Mouse (Mus musculus): ENCODE measurements at regions not wholly inside any gene's neighbourhood (a gene's known extent, or its start where the extent isn't known, plus 50 kb on each side); places are given as distances from the start of the nearest gene placed in this dataset.

GRCm38 (mm10) chr6:51270216-51271127, 162.0 kb upstream of the Nfe2l3 start:
- in situ Hi-C loops (cut with MboI; ENCODE audit: low pct_unique_long_range_greater_than_20kb in 1 of 2, low sequenced_read_pairs in 2 of 2, unreplicated experiment in 1 of 2) = no loop called here

DNA sequence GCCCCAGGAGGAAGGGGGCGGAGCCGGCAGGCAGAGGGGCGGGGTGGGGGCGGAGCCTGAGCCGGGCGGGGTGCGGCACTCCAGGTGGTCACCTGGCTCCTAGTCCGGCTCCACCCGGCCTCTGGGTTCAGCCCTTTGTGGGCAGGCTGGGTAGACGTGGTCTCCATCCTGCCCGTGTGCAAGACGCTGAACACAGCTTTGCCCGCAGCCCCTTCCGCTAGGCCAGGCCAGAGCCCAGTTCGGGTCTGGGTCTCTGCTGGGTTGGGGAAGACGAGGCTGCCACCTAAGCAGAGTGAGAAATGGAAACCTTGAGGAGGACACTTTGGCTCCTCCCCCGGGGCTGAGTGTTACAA, 161.4 kb upstream of the Nfe2l3 start:
- in situ Hi-C loops (cut with MboI; ENCODE audit: low pct_unique_long_range_greater_than_20kb in 1 of 2, low sequenced_read_pairs in 2 of 2, unreplicated experiment in 1 of 2) = no loop called here

- in situ Hi-C loops (cut with MboI; ENCODE audit: low pct_unique_long_range_greater_than_20kb in 1 of 2, low sequenced_read_pairs in 2 of 2, unreplicated experiment in 1 of 2) = no loop called here
These were observed 160.2 kb upstream of the Nfe2l3 start for GRCm38 (mm10) chr6:51272136-51272736.

DNA sequence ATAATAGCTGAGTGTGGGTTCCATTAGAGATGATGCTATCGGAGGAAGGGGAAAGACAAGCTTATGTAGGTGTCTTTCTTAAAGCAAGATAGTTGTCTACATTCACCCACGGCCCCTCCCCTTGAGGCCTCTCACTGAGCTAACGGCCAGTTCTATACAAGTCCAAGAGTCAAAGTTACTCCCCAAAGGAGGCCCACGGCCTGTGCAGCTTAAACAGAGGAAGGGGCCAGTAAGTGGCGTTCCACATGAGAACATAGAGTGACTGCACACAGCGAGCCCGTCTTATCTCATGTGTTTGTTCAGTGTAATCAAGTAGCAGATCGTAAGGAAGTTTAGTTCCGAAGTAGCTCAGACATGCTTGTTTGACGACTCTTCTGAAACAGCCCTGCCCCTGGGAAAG, 153.0 kb upstream of the Nfe2l3 start:
- in situ Hi-C loops (cut with MboI; ENCODE audit: low pct_unique_long_range_greater_than_20kb in 1 of 2, low sequenced_read_pairs in 2 of 2, unreplicated experiment in 1 of 2) = no loop called here

- in situ Hi-C loops (cut with MboI; ENCODE audit: low pct_unique_long_range_greater_than_20kb in 1 of 2, low sequenced_read_pairs in 2 of 2, unreplicated experiment in 1 of 2) = no loop called here
These were observed 152.2 kb upstream of the Nfe2l3 start for GRCm38 (mm10) chr6:51280231-51280630.

GRCm38 (mm10) chr6:51283916-51284706, 148.4 kb upstream of the Nfe2l3 start:
- in situ Hi-C loops (cut with MboI; ENCODE audit: low pct_unique_long_range_greater_than_20kb in 1 of 2, low sequenced_read_pairs in 2 of 2, unreplicated experiment in 1 of 2) = no loop called here

DNA sequence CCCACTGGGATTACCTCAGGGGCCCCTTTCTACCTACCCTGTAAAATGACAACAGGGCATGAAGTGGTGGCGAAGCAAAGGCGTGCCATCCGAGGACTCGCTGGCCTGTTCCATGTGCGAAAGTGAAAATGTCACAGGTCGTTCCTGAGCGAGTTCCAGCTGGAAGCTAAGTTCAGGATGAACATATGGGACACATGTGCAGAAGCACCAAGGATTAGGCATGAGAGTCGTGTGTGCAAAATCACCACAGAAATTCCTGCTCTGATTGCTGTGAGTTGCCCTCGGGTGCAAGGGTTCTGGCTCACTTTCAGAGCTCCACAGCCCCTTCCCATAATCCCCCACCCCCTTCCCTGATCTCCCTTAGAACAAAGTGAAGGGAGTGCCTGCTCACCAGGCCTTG, 147.6 kb upstream of the Nfe2l3 start:
- in situ Hi-C loops (cut with MboI; ENCODE audit: low pct_unique_long_range_greater_than_20kb in 1 of 2, low sequenced_read_pairs in 2 of 2, unreplicated experiment in 1 of 2) = no loop called here

GRCm38 (mm10) chr6:51286836-51287235, 145.6 kb upstream of the Nfe2l3 start:
- in situ Hi-C loops (cut with MboI; ENCODE audit: low pct_unique_long_range_greater_than_20kb in 1 of 2, low sequenced_read_pairs in 2 of 2, unreplicated experiment in 1 of 2) = no loop called here

DNA sequence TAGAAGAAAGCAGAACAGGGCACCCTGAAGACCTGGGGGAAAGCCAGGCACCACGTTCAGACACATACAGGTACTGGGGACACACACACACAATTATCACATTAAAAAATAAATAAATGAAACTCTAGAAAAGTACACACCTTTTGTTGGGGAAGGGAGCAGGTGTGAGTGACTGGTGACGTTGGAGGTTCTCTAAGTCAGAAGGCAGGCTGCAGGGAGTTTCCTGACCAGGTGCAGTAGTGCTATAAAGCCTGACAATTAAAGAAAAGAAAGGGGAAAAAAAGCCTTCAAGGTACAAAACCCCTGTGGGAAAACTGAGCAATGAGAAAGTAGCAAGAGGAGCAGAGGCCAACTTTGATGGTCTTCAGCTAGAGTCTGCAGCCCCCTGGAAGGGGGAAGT, 145.1 kb upstream of the Nfe2l3 start:
- in situ Hi-C loops (cut with MboI; ENCODE audit: low pct_unique_long_range_greater_than_20kb in 1 of 2, low sequenced_read_pairs in 2 of 2, unreplicated experiment in 1 of 2) = no loop called here

DNA sequence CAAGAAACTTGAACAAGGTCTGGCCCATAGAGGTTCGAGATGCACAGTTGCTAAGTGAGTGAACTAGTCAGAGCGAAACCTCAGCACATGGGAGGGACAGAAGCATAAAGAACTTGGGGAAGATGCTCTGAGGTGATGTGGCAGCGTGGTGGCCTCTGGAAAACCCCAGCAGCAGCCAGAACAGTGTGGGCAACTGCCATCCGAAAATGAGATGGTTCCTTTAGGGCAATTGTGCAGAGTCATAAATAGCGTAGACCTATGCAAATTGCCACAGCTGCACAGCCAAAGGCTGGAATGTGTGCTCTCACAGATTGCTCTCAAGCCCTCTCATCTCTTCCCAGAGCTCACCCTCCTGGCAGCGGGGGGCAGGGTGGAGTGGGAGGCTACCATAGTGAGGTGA, 144.7 kb upstream of the Nfe2l3 start:
- in situ Hi-C loops (cut with MboI; ENCODE audit: low pct_unique_long_range_greater_than_20kb in 1 of 2, low sequenced_read_pairs in 2 of 2, unreplicated experiment in 1 of 2) = no loop called here

DNA sequence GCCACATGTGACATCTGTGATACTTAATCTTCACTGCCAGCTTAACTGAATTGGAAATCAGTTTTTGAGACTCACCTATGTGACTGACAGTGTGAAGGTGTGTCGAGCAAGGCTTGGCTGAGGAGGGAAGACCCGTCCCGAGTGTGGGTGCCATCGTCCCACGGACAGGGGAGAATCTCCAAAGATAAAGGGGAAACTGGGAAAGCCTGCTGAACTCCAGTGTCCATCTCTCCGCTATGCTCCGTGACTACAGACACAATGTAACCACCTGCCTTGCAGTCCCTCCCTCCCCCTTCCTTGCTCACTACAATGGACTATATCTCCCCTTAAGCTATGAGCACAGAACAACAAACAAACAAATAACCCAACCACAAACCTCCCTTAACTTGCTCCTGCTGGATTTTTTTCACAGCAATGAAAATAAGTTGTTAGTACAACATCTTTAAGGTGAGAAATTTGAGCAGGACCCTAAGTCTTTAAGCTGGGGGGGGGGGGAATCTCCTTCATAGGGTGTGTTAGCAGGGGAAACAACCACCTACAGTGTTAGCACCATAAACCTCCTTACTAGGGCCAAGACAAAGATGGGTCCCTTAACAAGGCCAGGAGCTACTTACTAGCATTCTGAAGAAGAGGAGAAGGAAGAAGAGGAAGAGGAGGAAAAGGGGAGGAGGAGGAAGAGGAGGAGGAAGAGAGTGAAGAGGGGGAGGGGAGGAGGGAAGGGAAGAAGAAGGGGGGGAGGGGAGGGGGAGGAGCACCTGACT, 144.0 kb upstream of the Nfe2l3 start:
- in situ Hi-C loops (cut with MboI; ENCODE audit: low pct_unique_long_range_greater_than_20kb in 1 of 2, low sequenced_read_pairs in 2 of 2, unreplicated experiment in 1 of 2) = no loop called here

GRCm38 (mm10) chr6:51289067-51289725, 143.3 kb upstream of the Nfe2l3 start:
- in situ Hi-C loops (cut with MboI; ENCODE audit: low pct_unique_long_range_greater_than_20kb in 1 of 2, low sequenced_read_pairs in 2 of 2, unreplicated experiment in 1 of 2) = no loop called here

DNA sequence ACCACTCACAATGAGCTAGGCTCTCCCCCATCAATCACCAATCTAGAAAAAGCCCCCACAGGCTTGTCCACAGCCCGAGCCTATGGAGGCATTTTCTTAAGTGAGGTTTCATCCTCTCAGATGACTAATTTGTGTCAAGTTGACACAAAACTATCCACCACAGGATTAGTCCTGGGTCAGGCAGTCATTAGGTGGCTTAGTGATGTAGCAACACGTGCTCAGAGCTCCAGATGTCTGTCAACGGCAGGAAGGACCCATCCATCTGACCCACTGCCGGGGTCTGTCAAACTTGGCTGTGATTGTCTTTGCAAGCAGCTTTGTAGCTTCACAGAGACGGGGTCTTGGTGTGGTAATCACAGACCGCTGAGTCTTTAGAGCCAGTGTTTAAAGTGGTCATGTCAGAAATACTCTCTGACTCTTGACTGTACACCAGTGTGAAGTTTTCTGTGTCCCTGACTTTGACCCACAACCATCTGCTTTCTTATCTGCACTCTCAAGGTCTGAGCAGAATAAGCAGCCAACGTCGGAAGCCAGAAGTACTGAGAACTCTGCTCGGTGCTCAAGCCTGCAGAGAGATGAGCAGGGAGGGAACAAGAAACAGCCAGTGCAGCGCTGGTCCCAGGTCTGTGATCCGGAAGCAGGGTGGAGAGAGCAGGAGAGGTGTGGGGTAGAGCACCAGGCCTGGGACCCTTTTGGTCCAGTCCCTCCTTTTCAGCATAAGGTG, 131.6 kb upstream of the Nfe2l3 start:
- in situ Hi-C loops (cut with MboI; ENCODE audit: low pct_unique_long_range_greater_than_20kb in 1 of 2, low sequenced_read_pairs in 2 of 2, unreplicated experiment in 1 of 2) = no loop called here

- in situ Hi-C loops (cut with MboI; ENCODE audit: low pct_unique_long_range_greater_than_20kb in 1 of 2, low sequenced_read_pairs in 2 of 2, unreplicated experiment in 1 of 2) = no loop called here
These were observed 130.6 kb upstream of the Nfe2l3 start for GRCm38 (mm10) chr6:51301831-51302230.

DNA sequence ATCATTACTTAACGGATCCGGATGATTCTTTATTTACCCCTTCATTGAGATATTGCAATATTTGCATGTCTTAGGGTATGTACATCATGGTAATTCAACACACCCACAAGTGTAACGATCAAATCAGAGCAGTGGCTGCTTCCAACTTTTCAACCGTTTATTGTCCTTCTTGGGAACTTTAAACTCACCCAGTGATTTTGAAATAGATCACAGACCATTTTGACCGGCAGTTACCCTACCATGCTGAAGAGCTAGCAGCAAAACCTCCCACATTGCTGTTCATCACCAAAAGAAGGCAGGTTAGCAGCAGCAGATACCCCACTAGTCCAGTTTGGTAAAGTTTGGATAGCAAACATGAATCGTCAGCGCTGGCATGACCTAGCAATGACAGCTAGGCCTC, 130.2 kb upstream of the Nfe2l3 start:
- in situ Hi-C loops (cut with MboI; ENCODE audit: low pct_unique_long_range_greater_than_20kb in 1 of 2, low sequenced_read_pairs in 2 of 2, unreplicated experiment in 1 of 2) = no loop called here

GRCm38 (mm10) chr6:51318341-51318740, 114.1 kb upstream of the Nfe2l3 start:
- in situ Hi-C loops (cut with MboI; ENCODE audit: low pct_unique_long_range_greater_than_20kb in 1 of 2, low sequenced_read_pairs in 2 of 2, unreplicated experiment in 1 of 2) = no loop called here

DNA sequence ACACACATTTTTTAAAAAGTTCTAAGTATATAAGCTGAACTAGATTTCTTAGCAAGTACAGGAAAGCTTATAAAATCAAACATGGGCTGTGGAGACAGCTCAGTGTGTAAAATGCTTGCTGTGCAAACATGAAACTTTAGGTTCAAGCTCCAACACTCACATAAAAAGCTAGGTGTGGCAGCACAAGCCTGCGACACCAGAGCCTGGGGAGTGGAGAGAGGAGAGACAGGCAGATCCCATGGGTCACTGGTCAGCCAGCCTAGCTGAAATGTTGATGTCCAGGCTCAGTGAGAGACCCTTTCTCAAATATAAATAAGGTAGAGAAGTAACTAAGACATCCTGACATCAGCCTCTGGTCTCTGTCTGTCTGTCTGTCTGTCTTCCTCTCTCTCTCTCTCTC, 112.5 kb upstream of the Nfe2l3 start:
- in situ Hi-C loops (cut with MboI; ENCODE audit: low pct_unique_long_range_greater_than_20kb in 1 of 2, low sequenced_read_pairs in 2 of 2, unreplicated experiment in 1 of 2) = no loop called here
